Mouse (Mus musculus): Measurements from ENCODE around the gene Parvb.
A peak's percentile ranks its signal among the peaks of the same experiment; 100 is the strongest.

The Parvb gene

GRCm38 (mm10) chr15:84323966-84324869, 92.4 kb downstream of the Parvb start, which contains the start of gene Parvg:
Parvg (plus strand) TSS chr15:84324026.
- peak; percentile 71 for DNase-seq (ENCODE audit: low read depth)

- no peak for DNase-seq (ENCODE audit: low read depth)
These were observed 93.2 kb downstream of the Parvb start for GRCm38 (mm10) chr15:84324870-84325553.

GRCm38 (mm10) chr15:84325736-84326135, 93.9 kb downstream of the Parvb start:
- peak; percentile 31 for DNase-seq (ENCODE audit: low read depth)

GRCm38 (mm10) chr15:84328870-84329269, 97.0 kb downstream of the Parvb start:
- no peak for DNase-seq (ENCODE audit: low read depth)

- DNase-seq (ENCODE audit: low read depth): no peak
These were observed 98.1 kb downstream of the Parvb start for GRCm38 (mm10) chr15:84329940-84330339.

GRCm38 (mm10) chr15:84331066-84331612, 99.3 kb downstream of the Parvb start:
- DNase-seq (ENCODE audit: low read depth): peak; percentile 54

- DNase-seq (ENCODE audit: low read depth): no peak
These were observed 104.5 kb downstream of the Parvb start for GRCm38 (mm10) chr15:84336281-84336817.

GRCm38 (mm10) chr15:84337599-84337998, 105.8 kb downstream of the Parvb start:
- no peak for DNase-seq (ENCODE audit: low read depth)

GRCm38 (mm10) chr15:84340926-84341325, 109.1 kb downstream of the Parvb start:
- no peak for DNase-seq (ENCODE audit: low read depth)

- peak; percentile 18 for DNase-seq (ENCODE audit: low read depth)
These were observed 116.9 kb downstream of the Parvb start for GRCm38 (mm10) chr15:84348769-84349168.

- DNase-seq (ENCODE audit: low read depth): no peak
These were observed 118.3 kb downstream of the Parvb start for GRCm38 (mm10) chr15:84349915-84350738.

- DNase-seq (ENCODE audit: low read depth): no peak
These were observed 119.5 kb downstream of the Parvb start for GRCm38 (mm10) chr15:84351342-84351741.

- DNase-seq (ENCODE audit: low read depth): no peak
These were observed 120.3 kb downstream of the Parvb start for GRCm38 (mm10) chr15:84351915-84352844.

GRCm38 (mm10) chr15:84355081-84355480, 123.2 kb downstream of the Parvb start:
- DNase-seq (ENCODE audit: low read depth): no peak

- DNase-seq (ENCODE audit: low read depth): no peak
These were observed 132.9 kb downstream of the Parvb start for GRCm38 (mm10) chr15:84364746-84365145.
